Mouse (Mus musculus) left cerebral cortex, adult 9 months (tissue): ENCODE data around the gene Ubqln4.

Source experiments
- DNase-seq, 2 experiments: peaks; one replicate each; pipeline ENCODE4 v3.0.0; 2022; ENCODE audit warnings: low spot score in 2 of 2

The Ubqln4 gene

DNA sequence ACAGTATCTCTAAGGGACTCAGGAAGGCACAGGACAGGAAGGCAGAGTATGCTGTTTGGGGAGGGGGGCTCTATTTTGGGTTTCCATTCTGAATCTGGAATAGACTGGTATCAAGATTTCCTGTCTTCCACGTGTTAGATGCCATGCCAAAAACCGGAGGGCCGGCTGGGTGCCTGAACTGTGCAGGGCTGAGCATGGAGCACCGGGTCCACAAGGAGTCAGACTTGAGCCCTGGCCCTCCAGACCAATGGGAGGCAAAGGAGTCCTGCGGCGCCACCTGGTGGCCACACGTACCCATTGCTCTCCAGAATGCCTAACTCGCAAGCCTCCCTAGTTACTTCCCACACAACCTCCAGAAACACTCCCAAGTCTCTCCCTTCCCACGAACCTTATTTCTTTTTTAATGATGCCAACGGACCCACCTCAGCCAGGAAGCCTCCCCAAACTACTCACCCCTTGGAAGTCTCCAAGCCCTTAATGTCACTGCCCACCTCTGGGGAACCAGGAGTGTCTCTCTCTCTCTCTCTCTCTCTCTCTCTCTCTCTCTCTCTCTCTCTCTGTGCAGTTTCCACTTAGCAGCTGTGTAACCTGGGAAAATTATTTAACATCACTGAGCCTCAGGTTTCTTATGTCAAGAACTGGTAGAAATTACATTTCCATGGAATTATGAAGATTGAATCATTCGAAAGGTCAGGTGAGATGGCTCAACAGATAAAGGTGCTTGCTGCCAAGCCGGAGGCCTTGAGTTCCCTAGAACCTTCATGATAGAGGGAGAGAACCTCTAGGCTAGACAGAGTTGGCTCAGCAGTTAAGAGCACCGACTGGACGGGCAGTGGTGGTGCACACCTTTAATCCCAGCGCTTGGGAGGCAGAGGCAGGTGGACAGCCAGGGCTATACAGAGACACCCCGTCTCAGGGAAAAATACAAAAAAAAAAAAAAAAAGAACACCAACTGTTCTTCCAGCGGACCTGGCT lies 27.1 kb upstream of the Ubqln4 start:
- DNase-seq, result peak in 1 of 2 experiments; percentile 82

DNA sequence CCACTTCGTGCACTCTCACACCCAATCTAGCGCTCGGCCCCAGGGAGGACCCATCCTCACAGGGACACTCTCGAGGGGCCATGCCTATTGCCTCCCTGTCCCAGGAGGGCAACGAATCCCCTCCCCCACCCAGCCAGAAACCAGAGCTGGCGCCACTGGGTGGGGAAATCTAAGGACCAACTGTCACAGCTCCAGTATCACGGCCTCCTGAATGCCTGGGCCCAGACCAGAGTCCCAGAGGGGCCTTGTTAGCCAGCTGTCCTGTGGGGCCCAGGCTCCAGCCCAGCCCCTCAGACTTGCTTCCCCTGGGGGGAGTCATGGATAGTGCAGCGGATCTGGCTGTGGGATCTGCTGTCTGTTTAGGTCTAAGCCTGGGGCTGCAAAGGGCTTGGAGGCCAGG lies 26.0 kb upstream of the Ubqln4 start:
- no peak for DNase-seq

DNA sequence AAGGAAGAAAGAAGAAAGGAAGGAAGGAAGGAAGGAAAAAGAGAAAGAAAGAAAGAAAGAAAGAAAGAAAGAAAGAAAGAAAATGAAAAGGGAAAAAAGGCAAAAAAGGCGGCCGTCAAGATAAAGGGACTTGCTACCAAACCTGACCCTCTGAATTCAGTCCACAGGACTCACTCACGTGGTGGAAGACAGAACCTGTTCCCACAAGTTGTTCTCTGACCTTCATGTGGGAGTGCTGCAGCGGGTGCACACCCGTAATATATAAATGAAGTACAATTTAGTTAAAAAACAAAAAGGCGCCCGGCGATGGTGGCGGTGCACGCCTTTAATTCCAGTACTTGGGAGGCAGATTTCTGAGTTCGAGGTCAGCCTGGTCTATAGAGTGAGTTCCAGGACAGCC lies 24.9 kb upstream of the Ubqln4 start:
- DNase-seq, result no peak

DNA sequence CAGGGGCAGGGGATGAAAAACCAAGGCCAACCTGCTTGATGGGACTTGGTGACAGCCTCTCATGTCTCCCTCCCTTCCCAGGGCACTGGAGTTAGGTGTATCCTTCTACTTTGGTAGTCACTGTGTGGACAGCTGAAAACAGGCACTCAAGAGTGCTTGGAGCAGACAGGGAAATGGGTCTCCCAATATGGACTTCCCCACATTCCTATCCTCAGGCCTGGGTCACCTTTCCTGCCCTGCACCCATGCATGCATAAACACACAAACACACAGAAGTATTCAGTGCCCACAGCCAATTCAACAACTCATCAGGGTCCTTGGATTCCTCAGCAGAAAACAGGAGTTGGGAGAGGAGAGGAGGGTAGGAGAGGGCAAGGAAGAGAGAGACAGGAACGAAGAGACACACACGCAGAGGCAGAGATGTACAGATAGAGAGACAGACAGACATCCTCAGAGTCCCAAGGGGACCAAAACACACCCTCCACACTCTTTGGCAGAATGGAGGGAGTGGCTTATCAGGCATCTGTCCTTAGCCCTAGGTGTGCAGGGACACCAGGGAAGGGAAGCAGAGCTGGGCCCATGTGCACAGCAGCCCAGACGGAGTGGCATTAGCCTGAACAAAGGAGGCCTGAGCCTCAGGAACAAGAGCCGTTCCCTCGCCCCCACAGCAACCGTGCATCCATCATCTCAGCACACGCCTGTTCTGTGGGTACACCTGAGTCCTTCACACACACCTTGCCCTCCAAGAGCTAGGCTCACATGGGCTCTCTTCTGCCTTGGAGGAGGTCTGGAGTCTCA lies 24.2 kb upstream of the Ubqln4 start:
- DNase-seq, result no peak

DNA sequence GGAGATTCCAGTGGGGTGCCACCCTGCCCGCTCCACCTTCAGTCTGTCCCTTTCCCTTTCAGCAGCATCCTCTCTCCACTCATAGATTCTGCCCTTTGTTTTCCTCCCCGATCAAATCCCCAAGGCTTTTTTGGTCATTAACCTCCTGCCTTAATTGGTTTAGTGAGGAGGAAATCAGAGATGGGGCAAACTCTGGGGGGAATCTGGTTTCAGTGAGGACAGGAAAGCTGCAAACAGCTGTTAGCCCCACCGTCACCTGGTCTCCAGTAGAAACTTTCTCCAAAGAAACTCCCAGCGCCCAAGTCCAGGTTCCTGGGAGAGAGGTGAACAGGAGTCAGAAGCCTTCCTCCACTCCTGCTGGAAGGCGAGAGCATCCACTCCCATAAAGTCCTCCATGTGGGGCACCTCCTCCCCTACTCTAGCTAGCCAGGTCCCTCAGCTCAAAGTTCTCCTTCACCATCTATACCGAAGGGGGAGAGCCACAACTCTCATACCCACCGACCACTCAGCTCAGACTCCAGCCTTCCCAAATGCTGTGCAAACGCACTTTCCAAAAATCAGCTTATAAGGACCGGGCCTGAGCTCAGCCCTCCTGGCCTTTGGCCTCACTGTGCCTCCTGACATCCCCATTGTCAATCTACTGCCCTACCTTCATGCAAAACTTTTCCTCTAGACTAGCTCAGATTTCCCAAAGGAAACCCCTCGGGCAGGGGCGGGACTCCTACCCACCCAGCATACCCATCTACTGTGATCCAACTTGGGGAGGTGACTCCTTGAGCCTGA lies 23.3 kb upstream of the Ubqln4 start:
- DNase-seq, result no peak

DNA sequence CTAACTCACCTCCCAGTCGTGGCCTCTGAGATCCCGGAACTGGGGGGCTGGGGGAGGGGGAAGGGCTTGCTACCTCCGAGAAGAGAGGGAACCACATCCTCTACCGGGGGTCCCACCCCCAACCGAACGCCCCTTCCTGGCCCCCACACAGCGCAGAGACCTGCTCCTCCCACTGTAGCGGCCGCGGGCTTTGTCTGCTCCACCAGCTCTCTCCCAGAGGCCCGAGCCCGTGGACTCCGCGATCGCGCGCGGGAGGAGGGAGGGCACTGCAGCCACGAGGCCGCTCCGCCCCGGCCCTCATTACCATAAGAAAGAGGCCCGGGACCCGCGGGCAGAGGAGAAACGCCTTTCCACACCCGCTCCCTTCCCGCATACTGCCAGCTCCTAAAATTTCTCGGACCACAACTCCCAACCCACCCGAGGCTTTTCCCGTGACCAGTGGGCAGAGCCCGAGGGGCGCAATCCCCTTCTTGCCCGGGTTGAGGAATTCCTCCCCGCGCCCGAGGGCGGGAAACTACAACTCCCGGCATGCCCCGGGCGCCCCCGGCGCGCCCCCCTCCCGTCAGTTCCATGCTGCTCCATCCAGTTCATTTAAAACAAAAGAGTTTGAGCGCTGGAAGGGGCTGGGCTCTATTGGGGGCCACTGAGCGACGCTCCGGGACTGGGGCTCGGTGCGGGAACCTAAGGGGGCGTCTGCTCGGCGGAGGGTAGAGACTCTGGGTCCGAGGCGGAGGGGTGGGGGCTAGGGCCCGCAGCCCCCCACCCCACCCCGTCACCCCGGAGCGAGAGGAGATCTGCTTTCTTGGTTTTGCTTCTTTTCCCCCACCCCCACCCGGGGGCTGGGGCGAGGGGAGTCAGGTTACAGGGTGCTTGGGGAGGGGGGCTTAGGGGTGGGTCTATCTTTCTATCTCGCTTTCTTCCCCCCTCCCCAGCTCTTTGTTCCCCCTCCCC lies 21.9 kb upstream of the Ubqln4 start:
- DNase-seq, result peak in 1 of 2 experiments; percentile 83

DNA sequence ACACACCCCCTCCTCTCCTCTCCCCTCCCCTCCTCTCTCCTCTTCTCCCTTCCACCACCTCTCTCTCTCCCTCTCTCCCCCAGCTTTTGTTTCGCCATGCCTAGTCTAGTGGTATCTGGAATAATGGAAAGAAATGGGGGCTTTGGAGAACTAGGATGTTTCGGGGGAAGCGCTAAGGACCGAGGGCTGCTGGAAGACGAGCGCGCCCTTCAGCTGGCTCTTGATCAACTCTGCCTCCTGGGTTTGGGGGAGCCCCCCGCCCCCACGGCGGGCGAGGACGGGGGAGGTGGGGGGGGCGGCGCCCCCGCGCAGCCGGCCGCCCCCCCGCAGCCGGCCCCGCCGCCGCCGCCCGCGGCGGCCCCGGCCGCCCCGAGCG lies 21.3 kb upstream of the Ubqln4 start, which contains the start of gene Mex3a:
Gene Mex3a, plus strand, starts transcription at position 97 of the 376 bp plus-strand sequence.
- no peak for DNase-seq

DNA sequence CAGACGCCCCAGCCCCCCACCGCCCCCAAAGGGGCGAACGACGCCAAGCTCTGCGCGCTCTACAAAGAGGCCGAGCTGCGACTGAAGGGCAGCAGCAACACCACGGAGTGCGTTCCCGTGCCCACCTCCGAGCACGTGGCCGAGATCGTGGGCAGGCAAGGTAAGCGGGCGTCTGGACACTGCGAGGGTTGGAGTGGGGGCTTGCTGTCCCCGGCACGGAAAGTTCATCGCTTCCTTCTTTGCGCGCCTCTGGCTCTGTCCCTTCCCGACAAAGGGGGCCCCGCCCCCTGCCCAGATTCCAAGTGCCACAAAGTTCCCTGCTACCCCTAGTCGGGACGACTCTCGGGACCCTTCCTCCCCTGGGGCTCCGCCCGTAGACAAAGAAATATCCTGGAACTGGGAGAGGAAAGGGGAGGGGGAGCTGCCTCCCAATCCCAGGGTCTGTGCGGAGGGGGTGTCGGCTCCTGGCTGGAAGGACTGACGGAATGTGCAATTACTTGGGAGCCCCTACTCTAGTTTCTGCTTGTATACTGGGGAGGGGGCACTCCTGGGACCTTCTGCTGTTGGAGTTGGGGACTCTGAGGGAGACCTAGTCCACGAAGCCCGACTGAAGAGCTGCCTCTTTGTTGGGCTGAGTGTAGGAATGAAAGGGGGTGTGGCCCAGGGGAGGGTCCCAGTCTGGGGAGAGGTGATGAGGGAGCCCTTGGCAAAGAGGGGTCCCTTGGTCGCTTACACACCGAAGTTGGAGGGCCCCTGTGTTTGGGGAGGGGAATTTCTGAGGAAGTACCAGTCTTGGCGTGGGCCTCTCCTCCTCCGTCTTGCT lies 20.7 kb upstream of the Ubqln4 start:
- no peak for DNase-seq

DNA sequence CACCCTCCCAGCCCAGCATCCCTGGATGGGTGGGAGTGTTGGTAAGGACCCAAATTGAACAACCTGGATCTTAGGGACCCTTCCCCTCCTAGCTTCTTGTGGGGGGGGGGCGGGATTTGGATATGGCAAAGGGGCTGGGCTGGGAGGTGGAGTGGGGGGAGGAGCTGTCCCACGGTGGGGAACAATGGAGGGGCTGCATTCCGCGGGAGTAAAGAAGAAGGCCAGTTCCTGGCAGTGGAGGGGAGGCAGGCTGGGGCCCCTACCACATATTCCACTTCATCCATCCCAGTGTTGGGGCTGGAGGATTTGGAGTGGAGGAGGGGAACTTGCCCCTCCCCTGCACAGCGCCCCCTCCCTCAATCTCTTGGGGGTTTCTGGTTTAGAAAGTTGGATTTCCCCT lies 19.9 kb upstream of the Ubqln4 start:
- DNase-seq, result no peak

DNA sequence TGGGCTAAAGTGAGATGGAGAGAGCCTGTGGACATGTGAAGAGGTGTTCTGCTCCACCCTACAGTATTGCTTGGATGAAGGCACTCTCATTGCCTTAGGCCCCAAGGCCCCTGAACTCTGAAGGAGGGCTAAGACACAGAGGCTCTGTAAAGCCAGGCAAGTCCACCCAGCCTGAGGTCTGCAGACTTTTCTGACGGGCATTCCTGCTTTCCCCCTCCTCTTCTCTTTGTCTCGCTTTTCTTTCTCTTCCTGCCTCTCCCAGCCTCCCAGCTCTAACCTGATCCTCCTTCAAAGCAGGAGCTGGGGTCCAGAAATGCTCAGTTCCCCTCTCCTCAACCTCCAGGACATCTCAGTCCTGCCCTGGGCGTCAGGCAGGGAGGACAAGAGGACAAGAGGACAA lies 18.6 kb upstream of the Ubqln4 start:
- no peak for DNase-seq

DNA sequence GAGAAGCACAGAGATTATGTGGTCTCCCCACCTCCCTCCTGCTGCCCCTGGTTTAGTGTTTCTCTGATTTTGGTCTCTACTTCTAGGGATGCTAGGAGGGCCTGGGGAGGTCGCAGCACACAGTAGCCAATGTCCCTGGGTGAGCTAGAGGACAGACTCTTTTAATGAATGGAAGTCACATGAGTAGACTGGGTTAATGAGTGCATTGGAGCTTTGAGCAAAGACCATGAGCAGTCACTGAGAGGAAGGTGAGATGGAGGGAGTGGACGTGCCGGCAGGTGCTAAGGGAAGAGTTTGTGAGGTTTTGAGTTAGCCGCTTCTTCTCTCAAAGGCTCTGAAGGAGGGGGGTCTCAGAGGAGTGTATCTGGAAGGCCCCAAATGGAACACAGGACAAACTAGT lies 18.0 kb upstream of the Ubqln4 start:
- no peak for DNase-seq

DNA sequence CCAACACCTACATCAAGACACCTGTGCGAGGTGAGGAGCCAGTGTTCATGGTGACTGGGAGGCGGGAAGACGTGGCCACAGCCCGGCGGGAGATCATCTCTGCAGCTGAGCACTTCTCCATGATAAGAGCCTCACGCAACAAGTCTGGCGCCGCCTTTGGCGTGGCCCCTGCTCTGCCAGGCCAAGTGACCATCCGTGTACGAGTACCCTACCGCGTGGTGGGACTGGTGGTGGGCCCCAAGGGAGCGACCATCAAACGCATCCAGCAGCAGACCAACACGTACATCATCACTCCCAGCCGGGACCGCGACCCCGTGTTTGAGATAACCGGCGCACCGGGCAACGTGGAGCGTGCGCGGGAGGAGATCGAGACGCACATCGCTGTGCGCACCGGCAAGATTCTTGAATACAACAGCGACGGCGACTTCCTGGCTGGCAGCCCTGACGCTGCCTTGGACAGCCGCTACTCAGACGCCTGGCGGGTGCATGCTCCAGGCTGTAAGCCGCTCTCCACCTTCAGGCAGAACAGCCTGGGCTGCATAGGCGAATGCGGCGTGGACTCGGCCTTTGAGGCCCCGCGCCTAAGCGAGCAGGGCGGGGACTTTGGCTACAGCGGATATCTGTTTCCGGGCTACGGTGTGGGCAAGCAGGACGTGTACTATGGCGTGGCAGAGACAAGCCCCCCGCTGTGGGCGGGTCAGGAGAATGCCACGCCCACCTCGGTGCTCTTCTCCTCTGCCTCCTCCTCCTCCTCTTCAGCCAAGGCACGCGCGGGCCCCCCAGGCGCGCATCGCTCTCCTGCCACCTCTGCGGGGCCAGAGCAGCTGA lies 17.2 kb upstream of the Ubqln4 start:
- DNase-seq, result peak in 1 of 2 experiments; percentile 83

DNA sequence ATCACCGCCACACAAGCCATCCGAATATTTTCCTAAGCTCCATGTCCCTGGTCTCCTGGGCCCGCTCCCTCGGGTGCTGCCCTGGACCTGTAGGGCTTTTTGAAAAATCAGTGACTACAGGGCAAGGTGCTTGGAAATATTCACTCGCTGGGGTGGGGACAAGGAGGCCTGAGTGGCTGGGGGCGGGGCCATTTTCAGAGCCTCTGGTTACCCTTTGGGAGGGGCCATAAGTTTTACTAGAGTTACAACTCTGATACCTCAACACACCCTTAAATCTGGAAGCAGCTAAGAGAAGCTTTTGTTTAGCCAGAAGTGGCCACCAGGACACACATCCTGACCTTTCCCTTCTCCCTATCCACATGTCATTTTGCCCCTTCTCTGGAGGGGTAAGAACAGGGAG lies 16.4 kb upstream of the Ubqln4 start:
- DNase-seq, result no peak

DNA sequence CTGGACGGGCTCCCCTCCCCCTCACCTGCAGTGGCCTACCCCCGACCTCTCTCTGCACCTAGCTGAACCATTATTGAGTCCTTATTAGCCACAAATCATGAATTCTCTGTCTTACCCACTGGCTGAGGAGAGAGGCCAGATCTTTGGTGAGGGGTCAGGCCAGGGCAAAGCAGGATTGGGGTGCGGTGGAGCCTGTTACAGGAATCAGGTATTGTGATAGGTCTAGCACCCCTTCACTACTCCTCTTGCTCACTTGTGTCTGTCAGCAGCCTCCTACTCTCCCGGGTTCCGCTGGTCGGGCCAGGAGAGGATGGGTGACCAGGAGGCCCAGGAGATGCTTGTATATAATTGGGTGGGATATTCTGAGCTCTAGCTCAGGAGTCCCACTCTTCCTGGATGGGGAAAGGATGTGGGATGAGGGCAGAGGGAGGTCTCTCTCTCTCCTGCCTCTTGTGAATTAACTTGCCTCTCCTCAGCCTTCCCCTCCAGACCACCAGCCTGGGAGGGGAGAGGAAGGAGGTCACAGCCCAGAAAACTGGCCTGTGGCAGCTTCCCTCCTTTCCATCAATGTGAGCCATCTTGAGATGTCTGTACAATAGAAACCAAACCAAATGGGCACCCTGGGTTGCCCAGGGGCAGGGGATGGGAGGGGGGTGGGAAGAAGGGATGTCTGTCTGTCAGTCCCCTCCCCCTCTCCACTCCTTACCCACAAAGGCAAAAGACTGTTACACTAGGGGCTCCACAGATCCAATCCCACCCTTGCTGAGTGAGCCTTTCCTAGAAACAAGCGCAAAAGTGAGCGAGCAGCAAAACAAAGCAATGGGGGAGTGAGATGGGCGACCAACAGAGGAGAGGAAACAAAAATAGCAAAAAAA lies 15.1 kb upstream of the Ubqln4 start:
- no peak for DNase-seq

DNA sequence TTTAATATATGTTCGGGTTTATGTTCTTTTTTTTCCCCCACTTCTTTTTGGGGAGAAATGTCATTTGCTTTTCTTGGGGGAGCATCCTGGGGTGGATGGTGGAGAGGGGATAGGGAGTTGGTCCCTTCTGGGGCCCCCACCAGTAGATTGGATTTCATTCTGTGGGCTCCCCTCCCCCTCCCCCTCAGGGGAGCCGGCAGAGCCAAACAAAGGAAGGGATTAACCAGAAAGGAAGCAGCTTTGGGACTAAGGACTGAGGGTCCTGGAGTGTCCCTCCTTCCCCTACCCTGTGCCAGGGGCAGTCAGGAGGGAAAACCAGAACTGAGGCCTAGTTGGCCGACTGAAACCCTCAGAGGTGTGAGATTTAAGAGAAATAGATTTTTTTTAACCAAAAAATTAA lies 14.2 kb upstream of the Ubqln4 start:
- no peak for DNase-seq

DNA sequence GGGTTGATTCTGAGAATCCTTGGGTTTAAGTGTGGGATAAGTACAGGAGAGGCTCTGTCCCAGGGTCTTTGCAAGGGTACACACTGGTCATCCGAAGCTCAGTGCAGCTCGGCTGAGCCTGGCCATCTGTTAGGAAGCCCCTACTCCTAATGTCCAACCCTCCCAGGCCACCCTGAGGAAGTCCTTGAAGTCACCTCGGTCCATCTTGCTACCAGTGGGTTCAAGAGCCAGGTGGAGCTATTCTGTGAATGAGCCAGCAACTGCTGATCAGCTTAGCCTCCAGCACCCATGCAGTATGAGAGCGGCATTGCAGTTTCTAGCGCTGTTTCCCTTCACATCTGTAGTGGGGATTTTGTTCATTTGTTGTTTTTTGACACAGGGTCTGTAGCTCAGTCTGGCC lies 13.5 kb upstream of the Ubqln4 start:
- no peak for DNase-seq

DNA sequence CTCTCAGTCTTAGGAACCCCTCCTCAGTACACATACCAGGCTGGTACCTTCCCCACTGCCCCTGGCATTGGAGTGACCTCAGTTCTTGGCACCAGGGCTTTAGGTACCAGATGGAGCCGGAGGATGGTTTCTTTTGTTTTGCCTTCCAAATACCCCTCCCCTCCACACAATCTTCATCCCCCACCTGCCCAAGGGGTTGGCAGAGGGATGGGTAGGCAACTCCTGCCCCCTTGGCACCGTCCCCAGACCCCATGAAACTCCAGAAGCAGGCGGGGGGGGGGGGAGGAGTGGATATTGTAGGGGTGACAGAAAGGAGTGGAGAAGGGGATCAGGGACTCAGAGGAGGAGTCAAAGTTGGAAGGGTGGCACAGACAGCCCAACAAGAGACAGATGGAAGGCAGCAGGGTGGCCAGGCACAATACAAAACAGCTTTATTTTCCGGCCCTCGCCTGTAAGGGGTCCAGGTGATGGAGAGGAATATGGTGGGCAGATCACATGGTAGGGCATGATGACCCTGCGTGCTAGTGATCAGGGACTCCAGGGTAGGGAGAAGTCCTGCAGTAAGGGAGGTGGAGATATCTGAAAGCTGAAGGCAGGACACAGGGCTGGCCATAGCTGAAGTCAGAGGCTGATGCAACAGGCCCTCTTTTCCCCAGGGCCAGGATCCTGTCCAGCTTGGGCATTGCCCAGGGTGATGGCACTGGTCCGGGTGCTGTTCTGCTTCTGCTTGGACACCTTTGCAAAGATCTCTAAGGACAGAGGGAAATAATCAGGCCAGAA lies 11.7 kb upstream of the Ubqln4 start:
- no peak for DNase-seq
